Mouse (Mus musculus) embryonic facial prominence, embryonic 10.5 days (tissue): ENCODE results near the gene Nr1h2. TPM values are rescaled to one million over a fixed set of nuclear protein-coding genes. Genes with fewer than 3 reads are reported as not detected.

Experiments used
- DNase-seq: peaks from one replicate; pipeline ENCODE4 v3.0.0-alpha.2; 2017; ENCODE audit warnings: low spot score
- H3K27ac ChIP-seq: fragments of 300-500 bp; sonication (generic); replicated peaks from 2 replicates; pipeline ENCODE4 v1.5.1; 2016; ENCODE audit warnings: mild to moderate bottlenecking
- H3K27me3 ChIP-seq: fragments of 300-500 bp; sonication (generic); replicated peaks from 2 replicates; pipeline ENCODE4 v1.6.1; 2016; ENCODE audit warnings: low read depth, mild to moderate bottlenecking; ENCODE audit not compliant: poor library complexity, severe bottlenecking
- H3K36me3 ChIP-seq: fragments of 300-500 bp; sonication (generic); replicated peaks from 2 replicates; pipeline ENCODE4 v1.6.1; 2016; ENCODE audit warnings: mild to moderate bottlenecking, moderate library complexity
- H3K4me1 ChIP-seq: fragments of 300-500 bp; sonication (generic); 2 replicates; pipeline ENCODE4 v1.6.1; 2016
- H3K4me3 ChIP-seq: fragments of 300-500 bp; sonication (generic); 2 replicates; pipeline ENCODE4 v1.5.1; 2016; ENCODE audit warnings: mild to moderate bottlenecking, moderate library complexity
- H3K9me3 ChIP-seq: fragments of 300-500 bp; sonication (generic); 2 replicates; pipeline ENCODE4 v1.6.1; 2016; ENCODE audit warnings: mild to moderate bottlenecking
- WGBS: fragments of 180-500 bp; shearing (Covaris S2); methylation state at CpG from one replicate; pipeline ENCODE4 v1.1.7; 2016; 5-methylcytosine and 5-hydroxymethylcytosine counted together
- polyA plus RNA-seq: library from polyadenylated mRNA; unstranded; fragments of >200 nt; fragmentation: Nextera tagmentation; extraction: Ambion mirVana; gene quantifications from 2 replicates; pipeline ENCODE4 v1.2.1, GENCODE M21; 2016

Gene Nr1h2
- polyA plus RNA-seq, 1 experiment from 2014 or later = 75.0 TPM

DNA sequence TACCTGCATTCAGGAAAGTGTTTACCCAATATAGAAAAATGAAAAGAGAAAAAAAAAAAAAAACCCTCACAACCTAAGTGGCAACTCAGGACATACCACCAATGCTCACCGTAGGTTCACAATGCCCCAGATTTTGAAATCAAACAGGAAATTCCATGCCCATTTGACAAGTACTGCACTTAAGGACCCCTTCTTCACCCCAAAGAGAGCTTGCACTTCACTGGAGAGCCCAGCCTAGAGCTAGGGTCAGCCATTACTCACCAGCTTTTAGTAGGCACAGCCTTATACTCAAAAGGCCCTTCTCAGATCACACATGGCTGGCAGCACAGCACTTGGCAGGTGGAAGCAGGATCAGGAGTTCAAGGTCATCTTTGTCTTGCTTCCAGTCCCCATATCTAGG is 29.4 kb upstream of the Nr1h2 start:
- 89% methylated on average over 1 of the region's 1 CpGs for WGBS
- Histone ChIP-seq H3K9me3 (no peaks in the 10 kb centered on the region), H3K4me1 (peaks cover 17% of the 10 kb centered on the region), H3K4me3 (no peak overlapping the region), H3K27me3 (peaks cover 44% of the 10 kb centered on the region), H3K36me3 (no peaks in the 10 kb centered on the region), H3K27ac (no peak overlapping the region)
- no peak for DNase-seq

DNA sequence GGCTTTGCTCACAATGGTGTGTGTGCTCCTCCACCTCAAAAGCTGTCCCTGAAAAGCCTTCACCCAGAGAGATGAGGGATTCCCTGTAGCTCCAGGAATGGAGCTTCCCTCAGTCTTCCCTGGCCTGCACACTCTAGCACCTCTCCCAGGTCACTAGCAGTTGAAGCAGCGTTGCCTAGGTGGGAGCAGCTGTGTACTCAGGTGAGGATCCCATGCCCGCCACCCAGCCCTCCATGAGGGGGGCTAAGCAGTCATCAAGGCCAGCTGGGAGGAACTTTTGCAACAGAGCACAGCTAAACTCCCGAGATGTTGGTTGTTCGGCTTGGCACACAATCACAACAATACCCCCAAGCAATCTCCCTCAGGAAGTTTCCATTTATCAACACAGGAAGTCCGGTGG is 29.0 kb upstream of the Nr1h2 start:
- 78% methylated on average over 5 of the region's 5 CpGs for WGBS
- Histone ChIP-seq H3K4me3 (no peak overlapping the region), H3K27me3 (peaks cover 40% of the 10 kb centered on the region), H3K4me1 (peaks cover 13% of the 10 kb centered on the region), H3K9me3 (no peaks in the 10 kb centered on the region), H3K27ac (no peak overlapping the region), H3K36me3 (no peaks in the 10 kb centered on the region)
- DNase-seq = no peak

DNA sequence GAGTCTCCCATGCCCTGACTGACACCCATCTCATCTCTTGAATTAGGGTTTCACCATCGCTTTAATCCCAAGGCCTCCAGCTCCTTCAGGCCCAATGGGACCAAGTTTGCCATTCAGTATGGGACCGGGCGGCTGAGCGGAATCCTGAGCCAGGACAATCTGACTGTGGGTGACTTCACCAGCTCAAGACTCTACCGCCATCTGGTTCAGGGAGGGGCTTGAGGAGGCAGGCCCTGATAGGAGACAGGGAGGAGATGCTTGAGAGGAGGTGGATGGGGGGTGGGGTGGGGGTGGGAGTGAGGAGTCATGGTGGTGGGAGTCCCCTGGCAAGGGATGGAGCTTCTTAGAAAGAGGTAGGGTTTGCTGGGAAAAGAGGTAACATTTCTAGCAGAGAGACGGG is 27.9 kb upstream of the Nr1h2 start:
- H3K4me1 ChIP-seq = peaks cover 3% of the 10 kb centered on the region; the same call in 1 of the 2 replicates
- no peaks in the 10 kb centered on the region for H3K9me3 ChIP-seq
- peaks cover 29% of the 10 kb centered on the region for H3K27me3 ChIP-seq
- no peak overlapping the region for H3K4me3 ChIP-seq
- H3K27ac ChIP-seq = no peak overlapping the region
- 81% methylated on average over 6 of the region's 6 CpGs for WGBS
- no peak for DNase-seq
- no peaks in the 10 kb centered on the region for H3K36me3 ChIP-seq

DNA sequence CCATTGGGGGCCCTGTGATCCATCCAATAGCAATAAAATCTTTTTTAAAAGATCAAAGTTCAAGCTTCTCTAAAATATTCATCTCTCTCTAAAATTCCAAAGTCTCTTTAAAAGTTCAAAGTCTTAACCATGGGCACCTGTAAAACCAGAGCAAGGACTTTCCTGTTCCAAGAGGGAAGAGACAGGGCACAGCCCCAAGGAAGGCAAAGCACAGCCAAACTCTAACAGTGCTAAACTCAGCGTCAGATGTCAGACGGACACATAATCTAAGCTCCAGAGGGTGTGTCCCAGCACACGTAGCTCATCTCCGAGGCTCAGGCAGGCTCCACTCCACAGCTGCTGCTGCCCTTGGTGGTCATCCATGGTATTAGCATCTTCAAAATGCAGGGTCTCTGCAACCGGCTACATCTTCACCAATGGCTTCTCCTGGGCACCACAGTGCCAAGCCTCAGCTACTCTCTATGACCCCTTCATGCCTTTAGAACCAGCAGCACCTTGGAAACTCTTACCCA is 22.6 kb upstream of the Nr1h2 start:
- WGBS = 50% methylated on average over 5 of the region's 5 CpGs
- 0 out of 2 replicates have a peak, but pooled peaks cover under 1% of the 10 kb centered on the region for H3K27me3 ChIP-seq
- no peak overlapping the region for H3K27ac ChIP-seq
- H3K4me3 ChIP-seq = no peak overlapping the region
- H3K36me3 ChIP-seq = no peaks in the 10 kb centered on the region
- DNase-seq = no peak
- peaks cover 11% of the 10 kb centered on the region for H3K4me1 ChIP-seq
- H3K9me3 ChIP-seq = no peaks in the 10 kb centered on the region

DNA sequence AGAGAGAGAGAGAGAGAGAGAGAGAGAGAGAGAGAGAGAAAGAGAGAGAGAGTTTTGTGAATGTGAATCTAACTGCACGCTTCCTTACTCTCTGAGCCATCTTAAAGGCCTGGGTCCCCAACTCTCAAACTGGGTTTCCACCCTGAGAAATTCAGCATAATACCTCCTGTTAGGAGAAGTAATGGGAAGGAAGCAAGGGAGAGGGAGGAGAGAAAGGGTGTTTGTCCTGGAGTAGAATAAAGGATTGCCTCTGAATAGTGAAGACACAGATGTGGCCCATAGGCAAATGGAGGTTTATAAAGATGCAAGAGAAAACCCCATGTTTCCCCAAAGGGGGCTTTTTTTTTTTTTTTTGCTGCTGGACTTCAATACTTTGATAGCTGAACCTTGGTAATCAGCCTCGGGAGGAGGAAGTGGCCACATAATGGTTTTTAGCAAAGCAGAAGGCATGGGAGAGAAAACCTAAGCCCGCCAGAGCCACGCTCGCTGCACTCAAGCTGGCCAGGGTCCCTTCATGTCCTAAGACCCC is 19.3 kb upstream of the Nr1h2 start:
- 73% methylated on average over 5 of the region's 5 CpGs for WGBS
- no peak for DNase-seq
- Histone ChIP-seq H3K4me3 (no peak overlapping the region), H3K27me3 (no peaks in the 10 kb centered on the region), H3K9me3 (no peaks in the 10 kb centered on the region), H3K27ac (no peak overlapping the region), H3K4me1 (peaks cover 14% of the 10 kb centered on the region), H3K36me3 (no peaks in the 10 kb centered on the region)

DNA sequence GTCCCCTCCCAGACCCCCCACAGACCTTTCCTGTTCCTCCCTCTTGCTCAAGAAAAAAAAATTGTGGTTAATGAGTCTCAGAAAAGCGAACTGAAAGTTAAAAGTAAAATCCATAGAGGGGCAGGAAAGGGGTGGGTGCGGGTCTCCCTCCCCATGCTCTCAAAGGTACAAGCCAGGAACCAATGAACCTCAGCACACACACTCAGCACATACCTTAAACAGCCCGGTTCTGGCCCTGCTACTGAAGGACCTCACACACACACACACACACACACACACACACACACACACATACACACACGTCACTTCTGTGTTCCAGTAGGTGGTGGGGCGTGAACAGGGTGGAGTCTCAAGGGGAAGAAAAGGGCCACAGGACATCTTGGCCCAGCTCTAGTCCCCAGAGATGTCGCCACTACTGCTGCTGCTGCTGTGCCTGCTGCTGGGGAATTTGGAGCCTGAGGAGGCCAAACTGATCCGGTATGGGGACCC is 18.5 kb upstream of the Nr1h2 start, which contains the start of gene Napsa:
Gene Napsa, plus strand, starts transcription at position 168 of the 489 bp plus-strand sequence.
- WGBS = 36% methylated on average over 7 of the region's 7 CpGs
- Histone ChIP-seq H3K36me3 (no peaks in the 10 kb centered on the region), H3K27me3 (no peaks in the 10 kb centered on the region), H3K9me3 (no peaks in the 10 kb centered on the region), H3K27ac (no peak within 1 kb of the TSS), H3K4me1 (peaks cover 14% of the 10 kb centered on the region), H3K4me3 (no peak within 1 kb of the TSS)
- no peak for DNase-seq

DNA sequence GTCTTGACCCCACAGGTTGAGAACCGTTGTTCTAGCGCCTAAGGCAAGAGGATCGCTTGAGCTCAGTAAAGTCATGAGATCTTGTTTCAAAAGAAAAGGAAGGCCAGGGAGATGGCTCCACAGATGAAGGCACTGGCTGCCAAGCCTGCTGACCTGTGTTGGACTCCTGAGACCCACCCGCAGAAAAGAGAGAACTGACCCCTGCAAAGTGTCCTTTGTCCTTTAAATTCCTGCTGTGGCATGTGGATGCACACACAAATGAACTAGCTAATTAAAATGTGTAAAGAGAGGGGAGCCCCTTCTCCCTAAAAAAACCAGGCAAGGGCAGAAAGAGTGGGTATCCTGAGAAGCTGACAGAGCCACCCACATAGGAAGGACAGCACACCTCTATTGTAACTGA is 18.1 kb upstream of the Nr1h2 start:
- H3K27me3 ChIP-seq = no peaks in the 10 kb centered on the region
- no peak for DNase-seq
- H3K27ac ChIP-seq = no peak overlapping the region
- H3K36me3 ChIP-seq = no peaks in the 10 kb centered on the region
- no peak overlapping the region for H3K4me3 ChIP-seq
- 27% methylated on average over 4 of the region's 4 CpGs for WGBS
- H3K9me3 ChIP-seq = no peaks in the 10 kb centered on the region
- peaks cover 14% of the 10 kb centered on the region for H3K4me1 ChIP-seq

DNA sequence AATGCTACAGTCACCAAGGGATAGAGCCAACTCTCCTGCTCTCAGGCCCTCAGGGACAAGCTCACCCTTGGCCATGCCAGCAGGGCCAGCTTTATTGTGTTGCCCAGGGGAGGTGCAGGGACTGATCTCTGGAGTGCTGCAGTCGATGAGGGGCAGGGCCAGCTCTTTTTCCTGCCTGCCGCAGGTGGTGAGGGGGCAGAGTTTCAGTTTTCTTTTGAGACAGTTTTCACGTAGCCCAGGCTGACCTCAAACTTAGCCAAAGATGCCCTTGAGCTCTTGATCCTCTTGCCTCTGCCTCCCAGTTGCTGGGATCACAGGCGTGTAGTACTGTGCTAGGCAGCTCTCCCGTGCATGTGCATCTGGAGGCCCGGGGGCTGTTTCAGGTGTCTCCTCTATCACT is 17.2 kb upstream of the Nr1h2 start:
- H3K36me3 ChIP-seq = no peaks in the 10 kb centered on the region
- DNase-seq = no peak
- H3K27me3 ChIP-seq = no peaks in the 10 kb centered on the region
- no peak overlapping the region for H3K4me3 ChIP-seq
- H3K27ac ChIP-seq = no peak overlapping the region
- WGBS = 83% methylated on average over 6 of the region's 6 CpGs
- H3K4me1 ChIP-seq = peaks cover 14% of the 10 kb centered on the region
- H3K9me3 ChIP-seq = no peaks in the 10 kb centered on the region

DNA sequence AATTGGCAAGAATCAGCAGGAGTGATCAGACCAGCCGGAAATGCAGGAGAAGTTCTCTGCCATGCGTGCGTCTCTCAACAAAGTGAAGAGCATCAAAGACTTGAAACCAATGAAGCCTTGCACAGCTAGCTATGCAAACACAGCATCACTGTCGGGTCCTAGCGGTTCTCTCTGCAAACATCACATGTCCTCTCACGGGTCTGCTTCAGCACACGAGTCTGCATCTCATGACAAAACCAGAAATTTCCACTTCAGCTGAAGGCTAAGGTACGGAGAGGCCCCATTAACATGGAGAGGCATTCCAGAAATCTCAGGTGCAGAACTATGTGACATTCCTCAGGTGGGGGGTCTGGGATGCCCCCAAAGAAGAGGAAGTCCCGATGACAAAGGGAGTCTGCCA is 15.1 kb upstream of the Nr1h2 start:
- no peak overlapping the region for H3K4me3 ChIP-seq
- H3K36me3 ChIP-seq = no peaks in the 10 kb centered on the region
- H3K4me1 ChIP-seq = peaks cover 14% of the 10 kb centered on the region
- DNase-seq = no peak
- no peak overlapping the region for H3K27ac ChIP-seq
- no peaks in the 10 kb centered on the region for H3K27me3 ChIP-seq
- H3K9me3 ChIP-seq = no peaks in the 10 kb centered on the region
- WGBS = 72% methylated on average over 9 of the region's 9 CpGs

DNA sequence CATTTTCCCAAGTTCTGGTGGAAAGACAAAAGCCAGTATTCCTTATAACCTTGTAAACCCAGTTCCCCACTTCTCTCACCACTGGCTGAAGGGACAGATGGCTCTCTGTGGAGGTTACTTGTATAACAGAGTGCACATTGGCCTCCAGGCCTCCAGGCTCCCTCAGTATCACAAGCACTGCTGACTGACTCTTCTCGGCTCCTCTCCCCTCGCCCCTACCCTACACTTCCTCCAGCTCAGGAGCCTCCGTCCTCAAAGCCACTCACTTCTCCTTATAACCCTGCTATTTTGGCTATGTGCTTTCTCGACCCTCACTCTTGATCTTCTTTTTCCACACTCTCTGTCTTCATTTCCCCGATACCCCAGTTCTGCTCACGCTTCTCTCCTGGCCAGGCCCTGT is 11.7 kb upstream of the Nr1h2 start:
- H3K27ac ChIP-seq = no peak overlapping the region
- H3K36me3 ChIP-seq = no peaks in the 10 kb centered on the region
- 79% methylated on average over 6 of the region's 6 CpGs for WGBS
- H3K27me3 ChIP-seq = no peaks in the 10 kb centered on the region
- DNase-seq = no peak
- no peak overlapping the region for H3K4me3 ChIP-seq
- H3K9me3 ChIP-seq = no peaks in the 10 kb centered on the region
- no peaks in the 10 kb centered on the region for H3K4me1 ChIP-seq

DNA sequence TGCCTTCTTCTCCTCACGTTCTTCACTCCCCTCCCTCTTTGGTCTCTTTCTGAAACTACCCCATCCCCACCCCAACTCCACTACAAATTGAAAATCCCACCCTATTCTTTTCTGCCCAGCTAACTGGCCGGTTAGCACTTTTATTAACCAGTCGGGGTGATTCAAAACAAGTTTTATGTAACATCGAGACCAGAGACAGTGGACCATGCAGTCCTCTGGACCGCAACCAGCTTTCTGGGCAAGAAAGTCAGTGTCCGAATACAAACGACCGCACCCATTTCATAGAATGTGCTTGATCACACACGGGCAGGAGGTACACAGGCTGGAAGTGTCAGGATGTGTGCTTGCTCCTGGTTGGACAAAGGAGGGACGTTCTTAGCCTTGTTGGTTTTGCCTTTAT is 10.7 kb upstream of the Nr1h2 start:
- Histone ChIP-seq H3K27me3 (no peaks in the 10 kb centered on the region), H3K36me3 (no peaks in the 10 kb centered on the region), H3K27ac (no peak overlapping the region), H3K4me3 (no peak overlapping the region), H3K9me3 (no peaks in the 10 kb centered on the region), H3K4me1 (no peaks in the 10 kb centered on the region)
- no peak for DNase-seq
- WGBS = 88% methylated on average over 10 of the region's 10 CpGs

DNA sequence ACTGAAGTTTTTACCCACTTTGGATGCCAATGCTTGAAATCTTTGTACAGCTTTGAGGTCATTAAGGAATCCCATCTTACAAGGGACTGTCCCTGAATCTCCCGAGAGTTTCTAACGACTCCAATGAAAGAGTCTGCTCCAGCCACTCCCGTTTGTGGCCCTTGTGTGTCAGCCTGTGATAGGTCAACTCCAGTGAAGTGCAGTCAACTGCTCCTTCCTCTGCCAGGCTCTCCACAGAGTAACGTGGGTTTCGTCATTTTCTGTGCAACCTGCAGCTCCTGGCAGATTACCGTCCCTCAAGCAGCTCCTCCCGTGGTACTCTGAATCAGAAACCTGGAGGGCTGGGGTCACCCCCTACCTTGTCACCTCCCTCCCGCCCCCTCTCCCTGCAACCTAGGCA is 9.5 kb upstream of the Nr1h2 start:
- Histone ChIP-seq H3K36me3 (no peaks in the 10 kb centered on the region), H3K4me1 (no peaks in the 10 kb centered on the region), H3K9me3 (no peaks in the 10 kb centered on the region), H3K4me3 (no peak overlapping the region), H3K27me3 (no peaks in the 10 kb centered on the region), H3K27ac (no peak overlapping the region)
- no peak for DNase-seq
- WGBS = 52% methylated on average over 8 of the region's 8 CpGs

DNA sequence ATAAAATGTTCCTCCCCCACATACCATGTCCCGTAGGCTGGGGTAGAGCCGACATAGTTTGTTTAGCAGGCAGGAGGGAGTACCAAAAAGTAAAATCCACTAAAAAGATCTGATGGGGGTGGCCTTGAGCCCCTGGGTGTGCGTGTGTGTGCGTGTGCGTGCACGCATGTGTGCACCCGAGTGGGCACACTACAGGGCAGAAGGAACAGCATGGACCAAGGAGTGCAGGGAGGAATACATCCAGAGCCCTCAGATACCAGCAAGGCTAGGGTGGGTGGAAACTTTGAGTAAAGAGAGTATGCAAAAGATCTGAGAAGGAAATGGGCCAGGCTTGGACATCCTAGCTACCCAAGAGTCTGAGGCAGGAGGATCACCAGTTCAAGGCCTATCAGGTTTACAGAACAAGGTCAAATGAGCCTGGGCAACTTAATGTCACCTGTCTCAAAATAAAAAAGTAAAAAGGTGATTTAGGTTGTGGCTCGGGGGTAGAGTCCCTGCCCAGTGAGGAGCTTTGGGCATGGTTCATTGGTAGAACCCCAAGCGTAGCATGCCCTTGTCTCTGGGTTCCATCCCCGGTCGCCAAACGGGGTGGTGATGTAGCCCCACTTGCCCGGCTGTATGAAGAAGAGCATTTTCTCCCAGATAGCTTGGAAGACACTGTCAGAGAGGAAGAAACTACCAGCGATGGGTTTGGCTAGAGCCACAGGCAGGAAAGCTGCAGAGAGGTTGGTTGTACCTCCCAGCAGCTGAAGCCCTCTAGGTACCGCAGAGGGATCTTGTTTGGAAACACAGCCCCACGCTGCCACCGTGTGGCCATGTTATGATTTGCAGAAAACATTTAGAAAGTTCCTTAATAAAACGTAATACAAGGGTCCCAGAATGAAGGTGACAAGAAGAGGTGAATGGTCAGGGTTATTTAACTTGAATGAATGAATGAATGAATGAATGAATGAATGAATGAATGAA is 7.0 kb upstream of the Nr1h2 start:
- Histone ChIP-seq H3K27ac (no peak overlapping the region), H3K9me3 (no peaks in the 10 kb centered on the region), H3K36me3 (no peaks in the 10 kb centered on the region), H3K4me1 (no peaks in the 10 kb centered on the region), H3K4me3 (no peak overlapping the region), H3K27me3 (no peaks in the 10 kb centered on the region)
- DNase-seq = peak; percentile 80
- 54% methylated on average over 18 of the region's 18 CpGs for WGBS
